Mouse (Mus musculus) embryonic facial prominence, embryonic 14.5 days (tissue): ENCODE measurements at regions not wholly inside any gene's neighbourhood (a gene's known extent, or its start where the extent isn't known, plus 50 kb on each side); places are given as distances from the start of the nearest gene placed in this dataset.

Experiments
- ATAC-seq: fragments of 200-750 bp; cut with Nextera tagmentation; 2 replicates; pipeline ENCODE4 v1.8.0; 2017; ENCODE audit warnings: low read depth, moderate number of reproducible peaks, moderate TSS enrichment
- DNase-seq: peaks from one replicate; pipeline ENCODE4 v3.0.0-alpha.2; 2015; ENCODE audit warnings: low spot score
- H3K27ac ChIP-seq: fragments of 300-500 bp; sonication (generic); replicated peaks from 2 replicates; pipeline ENCODE4 v1.5.1; 2014; ENCODE audit warnings: low read depth, mild to moderate bottlenecking, low read length, moderate library complexity
- H3K27me3 ChIP-seq: fragments of 300-500 bp; sonication (generic); replicated peaks from 2 replicates; pipeline ENCODE4 v1.6.1; 2014; ENCODE audit warnings: low read length; ENCODE audit not compliant: control insufficient read depth, insufficient read depth
- H3K36me3 ChIP-seq: fragments of 300-500 bp; sonication (generic); 2 replicates; pipeline ENCODE4 v1.6.1; 2014; ENCODE audit warnings: low read length, mixed read lengths; ENCODE audit not compliant: control insufficient read depth, insufficient read depth
- H3K4me1 ChIP-seq: fragments of 300-500 bp; sonication (generic); 2 replicates; pipeline ENCODE4 v1.6.1; 2014; ENCODE audit warnings: antibody characterized with exemption, low read length; ENCODE audit not compliant: control insufficient read depth, insufficient read depth
- H3K4me2 ChIP-seq: fragments of 300-500 bp; sonication (generic); 2 replicates; pipeline ENCODE4 v1.6.1; 2014; ENCODE audit warnings: low read depth, mild to moderate bottlenecking, low read length, moderate library complexity, mixed read lengths
- H3K4me3 ChIP-seq: fragments of 300-500 bp; sonication (generic); 2 replicates; pipeline ENCODE4 v1.5.1; 2014; ENCODE audit warnings: low read depth, mild to moderate bottlenecking, low read length
- H3K9ac ChIP-seq: fragments of 300-500 bp; sonication (generic); 2 replicates; pipeline ENCODE4 v1.6.1; 2014; ENCODE audit warnings: low read depth, mild to moderate bottlenecking, low read length, moderate library complexity, mixed read lengths
- H3K9me3 ChIP-seq: fragments of 300-500 bp; sonication (generic); 2 replicates; pipeline ENCODE4 v1.6.1; 2016; ENCODE audit warnings: low read length; ENCODE audit not compliant: control insufficient read depth
- WGBS: fragments of 180-500 bp; shearing (Covaris S2); extraction: QIAGEN DNeasy Blood & Tissue Kit; methylation state at CpG from one replicate; pipeline ENCODE4 v1.1.7; 2014; 5-methylcytosine and 5-hydroxymethylcytosine counted together

GRCm38 (mm10) chr4:69855001-69855400, 555.2 kb downstream of the Cdk5rap2 start:
- H3K9ac ChIP-seq: no peak overlapping the region
- DNase-seq (no peak), ATAC-seq (no peak)
- H3K4me1 ChIP-seq: no peaks in the 10 kb centered on the region
- H3K4me2 ChIP-seq: no peak overlapping the region
- H3K27ac ChIP-seq: no peak overlapping the region
- no peaks in the 10 kb centered on the region for H3K9me3 ChIP-seq
- H3K27me3 ChIP-seq: no peaks in the 10 kb centered on the region
- no peak overlapping the region for H3K4me3 ChIP-seq
- WGBS: 93% methylated on average over 13 of the region's 13 CpGs
- H3K36me3 ChIP-seq: no peaks in the 10 kb centered on the region

GRCm38 (mm10) chr4:69852637-69853036, 557.6 kb downstream of the Cdk5rap2 start:
- 54% methylated on average over 1 of the region's 1 CpGs for WGBS

GRCm38 (mm10) chr4:69849423-69849822, 560.8 kb downstream of the Cdk5rap2 start:
- 73% methylated on average over 3 of the region's 3 CpGs for WGBS
- DNase-seq (peak; percentile 17), ATAC-seq (peak; percentile 63; the same call in 1 of the 2 replicates)
- Histone ChIP-seq H3K4me2 (no peak overlapping the region), H3K27ac (no peak overlapping the region), H3K36me3 (no peaks in the 10 kb centered on the region), H3K27me3 (no peaks in the 10 kb centered on the region), H3K4me1 (no peaks in the 10 kb centered on the region), H3K4me3 (no peak overlapping the region), H3K9me3 (no peaks in the 10 kb centered on the region), H3K9ac (no peak overlapping the region)

More at GRCm38 (mm10) chr4:69852637-69853036, 557.6 kb downstream of the Cdk5rap2 start:
- H3K4me3 ChIP-seq: no peak overlapping the region
- H3K36me3 ChIP-seq: no peaks in the 10 kb centered on the region
- ATAC-seq (no peak), DNase-seq (no peak)
- H3K4me2 ChIP-seq: no peak overlapping the region
- H3K9ac ChIP-seq: no peak overlapping the region
- no peak overlapping the region for H3K27ac ChIP-seq
- H3K27me3 ChIP-seq: no peaks in the 10 kb centered on the region
- no peaks in the 10 kb centered on the region for H3K9me3 ChIP-seq
- no peaks in the 10 kb centered on the region for H3K4me1 ChIP-seq

- WGBS: 45% methylated on average over 9 of the region's 9 CpGs
- Histone ChIP-seq H3K4me2 (no peak overlapping the region), H3K4me1 (no peaks in the 10 kb centered on the region), H3K9ac (no peak overlapping the region), H3K9me3 (no peaks in the 10 kb centered on the region), H3K27ac (no peak overlapping the region), H3K4me3 (no peak overlapping the region), H3K36me3 (no peaks in the 10 kb centered on the region), H3K27me3 (no peaks in the 10 kb centered on the region)
- no peak for ATAC-seq
- peak; percentile 4 for DNase-seq
Measured at GRCm38 (mm10) chr4:69839868-69840267, 570.4 kb downstream of the Cdk5rap2 start.

GRCm38 (mm10) chr4:69838940-69839339, 571.3 kb downstream of the Cdk5rap2 start:
- 45% methylated on average over 4 of the region's 4 CpGs for WGBS
- Histone ChIP-seq H3K9me3 (no peaks in the 10 kb centered on the region), H3K4me1 (no peaks in the 10 kb centered on the region), H3K27ac (no peak overlapping the region), H3K4me3 (no peak overlapping the region), H3K9ac (no peak overlapping the region), H3K4me2 (no peak overlapping the region), H3K36me3 (no peaks in the 10 kb centered on the region), H3K27me3 (no peaks in the 10 kb centered on the region)
- DNase-seq (no peak), ATAC-seq (no peak)

GRCm38 (mm10) chr4:69824903-69825268, 585.4 kb downstream of the Cdk5rap2 start:
- no peaks in the 10 kb centered on the region for H3K36me3 ChIP-seq
- 42% methylated on average over 3 of the region's 3 CpGs for WGBS
- no peak for DNase-seq

GRCm38 (mm10) chr4:69824215-69824902, 585.9 kb downstream of the Cdk5rap2 start:
- DNase-seq (no peak), ATAC-seq (no peak)
- no peak overlapping the region for H3K4me2 ChIP-seq
- H3K9ac ChIP-seq: no peak overlapping the region
- no peak overlapping the region for H3K27ac ChIP-seq
- H3K36me3 ChIP-seq: no peaks in the 10 kb centered on the region
- no peaks in the 10 kb centered on the region for H3K4me1 ChIP-seq
- no peak overlapping the region for H3K4me3 ChIP-seq
- H3K9me3 ChIP-seq: no peaks in the 10 kb centered on the region
- no peaks in the 10 kb centered on the region for H3K27me3 ChIP-seq
- WGBS: 19% methylated on average over 6 of the region's 6 CpGs

More at GRCm38 (mm10) chr4:69824903-69825268, 585.4 kb downstream of the Cdk5rap2 start:
- no peaks in the 10 kb centered on the region for H3K4me1 ChIP-seq
- no peaks in the 10 kb centered on the region for H3K9me3 ChIP-seq
- no peak overlapping the region for H3K4me3 ChIP-seq
- no peak for ATAC-seq
- H3K9ac ChIP-seq: no peak overlapping the region
- no peak overlapping the region for H3K27ac ChIP-seq
- no peak overlapping the region for H3K4me2 ChIP-seq
- no peaks in the 10 kb centered on the region for H3K27me3 ChIP-seq

- no peak overlapping the region for H3K4me2 ChIP-seq
- H3K27ac ChIP-seq: no peak overlapping the region
- WGBS: 10% methylated on average over 1 of the region's 1 CpGs
- H3K9ac ChIP-seq: no peak overlapping the region
- H3K36me3 ChIP-seq: no peaks in the 10 kb centered on the region
- H3K9me3 ChIP-seq: no peaks in the 10 kb centered on the region
- DNase-seq: peak; percentile 17
- no peaks in the 10 kb centered on the region for H3K27me3 ChIP-seq
- no peaks in the 10 kb centered on the region for H3K4me1 ChIP-seq
- no peak for ATAC-seq
- H3K4me3 ChIP-seq: no peak overlapping the region
Measured at GRCm38 (mm10) chr4:69823311-69823940, 586.8 kb downstream of the Cdk5rap2 start.

GRCm38 (mm10) chr4:69818885-69819284, 591.4 kb downstream of the Cdk5rap2 start:
- DNase-seq (no peak), ATAC-seq (no peak)
- H3K27me3 ChIP-seq: no peaks in the 10 kb centered on the region
- no peak overlapping the region for H3K27ac ChIP-seq
- no peaks in the 10 kb centered on the region for H3K9me3 ChIP-seq
- H3K36me3 ChIP-seq: no peaks in the 10 kb centered on the region
- H3K9ac ChIP-seq: no peak overlapping the region
- no peak overlapping the region for H3K4me2 ChIP-seq
- H3K4me3 ChIP-seq: no peak overlapping the region
- no peaks in the 10 kb centered on the region for H3K4me1 ChIP-seq
- WGBS: 33% methylated on average over 3 of the region's 3 CpGs
